Mouse (Mus musculus) right cerebral cortex, adult 2 months (tissue): ENCODE measurements at regions not wholly inside any gene's neighbourhood (a gene's known extent, or its start where the extent isn't known, plus 50 kb on each side); places are given as distances from the start of the nearest gene placed in this dataset.

ENCODE experiments used
- DNase-seq, 2 experiments: peaks; one replicate each; pipeline ENCODE4 v3.0.0; 2021 to 2022; ENCODE audit warnings: low spot score in 2 of 2

- no peak for DNase-seq
Observed at GRCm38 (mm10) chr16:89625710-89626109, 54.7 kb upstream of the Krtap11-1 start.

- DNase-seq, result no peak
Observed at GRCm38 (mm10) chr16:89625253-89625652, 54.3 kb upstream of the Krtap11-1 start.
